Mouse (Mus musculus): ENCODE measurements at regions not wholly inside any gene's neighbourhood (a gene's known extent, or its start where the extent isn't known, plus 50 kb on each side); places are given as distances from the start of the nearest gene placed in this dataset.

DNA sequence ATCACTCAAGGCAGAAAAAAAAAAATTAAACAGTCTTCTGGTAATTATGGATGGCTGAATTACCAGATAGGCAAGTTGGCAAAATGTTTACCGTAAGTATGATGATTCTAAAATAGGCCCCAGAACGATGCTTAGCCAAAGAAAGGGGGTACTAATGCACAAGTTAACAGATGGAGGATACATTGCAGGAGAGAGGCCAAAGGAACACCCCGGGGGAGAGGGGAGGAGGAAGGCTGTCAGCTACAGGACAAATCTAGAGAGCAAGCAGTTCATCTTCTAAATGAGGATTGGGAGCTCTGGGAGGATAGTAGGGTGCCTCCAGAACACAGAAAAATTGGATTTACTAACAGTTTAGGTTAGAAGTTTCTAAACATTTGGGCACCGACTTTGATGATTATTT lies 216.3 kb upstream of the Atp2b1 start:
- Histone ChIP-seq H3K4me3 (ENCODE audit: insufficient read depth, low read length) (no peak overlapping the region), H3K4me1 (ENCODE audit: control insufficient read depth, insufficient read depth, low read length) (peaks cover 2% of the 10 kb centered on the region; the same call in 1 of the 2 replicates), H3K27ac (ENCODE audit: insufficient read depth, low read length) (no peak overlapping the region)
- TF ChIP-seq POLR2A (IDR thresholded peaks at IDR 0.05; ENCODE audit: extremely low read depth, insufficient read depth, low read length): no peak
- no peak for TF ChIP-seq CTCF (IDR thresholded peaks at IDR 0.05; ENCODE audit: extremely low read depth, insufficient read depth, low read length)

DNA sequence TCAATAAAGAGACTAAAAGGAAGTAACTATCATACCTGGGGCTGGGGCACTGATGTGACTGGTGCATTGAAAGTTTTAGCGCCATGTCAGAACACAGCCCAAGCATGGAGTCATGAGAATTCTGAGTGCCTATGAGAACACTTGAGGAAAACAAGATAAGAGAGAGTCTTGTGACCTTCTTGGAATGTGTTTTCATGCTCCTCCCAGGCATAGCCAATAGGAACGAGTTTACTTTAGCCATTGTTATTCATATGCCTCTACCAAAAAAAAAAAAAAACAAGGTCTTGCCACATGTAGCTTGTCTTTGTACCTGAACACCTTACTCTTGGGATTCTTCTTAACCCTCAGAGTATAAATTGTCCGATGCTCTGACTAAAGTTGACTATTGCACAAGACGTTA lies 214.6 kb upstream of the Atp2b1 start:
- H3K27ac ChIP-seq (ENCODE audit: insufficient read depth, low read length): no peak overlapping the region
- H3K4me3 ChIP-seq (ENCODE audit: insufficient read depth, low read length): no peak overlapping the region
- H3K4me1 ChIP-seq (ENCODE audit: control insufficient read depth, insufficient read depth, low read length): peaks cover 2% of the 10 kb centered on the region; the same call in 1 of the 2 replicates
- TF ChIP-seq POLR2A (IDR thresholded peaks at IDR 0.05; ENCODE audit: extremely low read depth, insufficient read depth, low read length): no peak
- no peak for TF ChIP-seq CTCF (IDR thresholded peaks at IDR 0.05; ENCODE audit: extremely low read depth, insufficient read depth, low read length)

DNA sequence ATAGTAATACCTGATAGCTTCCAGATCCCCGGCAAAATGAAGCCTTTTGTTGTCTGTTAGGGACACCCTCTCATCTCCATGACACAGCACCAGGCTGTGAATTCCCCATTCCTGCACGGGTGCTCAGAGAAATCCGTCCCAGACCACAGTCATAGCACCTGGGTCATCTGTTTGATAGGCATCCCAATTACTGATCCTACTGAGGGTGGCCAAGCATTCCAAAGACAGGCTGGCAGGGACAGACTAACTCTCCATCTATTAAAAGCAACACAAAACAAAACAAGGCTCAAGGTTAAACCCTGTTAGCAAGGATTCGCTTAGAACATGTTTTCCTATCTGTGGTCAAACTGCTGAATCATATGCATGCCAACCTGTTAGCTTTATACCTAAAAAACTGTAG lies 213.8 kb upstream of the Atp2b1 start:
- no peak overlapping the region for H3K27ac ChIP-seq (ENCODE audit: insufficient read depth, low read length)
- H3K4me3 ChIP-seq (ENCODE audit: insufficient read depth, low read length): no peak overlapping the region
- H3K4me1 ChIP-seq (ENCODE audit: control insufficient read depth, insufficient read depth, low read length): peaks cover 2% of the 10 kb centered on the region; the same call in 1 of the 2 replicates
- TF ChIP-seq POLR2A (IDR thresholded peaks at IDR 0.05; ENCODE audit: extremely low read depth, insufficient read depth, low read length): no peak
- TF ChIP-seq CTCF (IDR thresholded peaks at IDR 0.05; ENCODE audit: extremely low read depth, insufficient read depth, low read length): no peak

DNA sequence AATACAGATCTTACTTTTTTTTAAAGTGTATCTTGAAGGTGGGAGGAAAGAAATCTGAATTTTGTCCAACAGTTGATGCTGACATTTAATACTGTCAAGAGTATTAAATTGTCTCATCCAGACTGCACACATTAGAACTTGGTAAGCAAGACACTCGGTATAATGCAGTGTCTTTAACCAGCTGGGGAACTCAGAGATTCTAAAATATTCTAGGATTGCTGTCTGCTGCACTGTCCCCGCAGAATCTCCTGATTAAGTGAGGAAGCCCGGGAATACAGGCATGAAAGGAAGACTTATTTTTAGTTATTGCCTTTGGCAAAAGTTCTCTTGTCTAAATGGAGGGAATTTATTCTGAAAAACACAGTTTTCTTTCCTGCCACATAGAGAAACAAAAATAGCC lies 212.9 kb upstream of the Atp2b1 start:
- Histone ChIP-seq H3K4me1 (ENCODE audit: control insufficient read depth, insufficient read depth, low read length) (peaks cover 2% of the 10 kb centered on the region; the same call in 1 of the 2 replicates), H3K27ac (ENCODE audit: insufficient read depth, low read length) (no peak overlapping the region), H3K4me3 (ENCODE audit: insufficient read depth, low read length) (no peak overlapping the region)
- TF ChIP-seq POLR2A (IDR thresholded peaks at IDR 0.05; ENCODE audit: extremely low read depth, insufficient read depth, low read length) (no peak), CTCF (IDR thresholded peaks at IDR 0.05; ENCODE audit: extremely low read depth, insufficient read depth, low read length) (no peak)

DNA sequence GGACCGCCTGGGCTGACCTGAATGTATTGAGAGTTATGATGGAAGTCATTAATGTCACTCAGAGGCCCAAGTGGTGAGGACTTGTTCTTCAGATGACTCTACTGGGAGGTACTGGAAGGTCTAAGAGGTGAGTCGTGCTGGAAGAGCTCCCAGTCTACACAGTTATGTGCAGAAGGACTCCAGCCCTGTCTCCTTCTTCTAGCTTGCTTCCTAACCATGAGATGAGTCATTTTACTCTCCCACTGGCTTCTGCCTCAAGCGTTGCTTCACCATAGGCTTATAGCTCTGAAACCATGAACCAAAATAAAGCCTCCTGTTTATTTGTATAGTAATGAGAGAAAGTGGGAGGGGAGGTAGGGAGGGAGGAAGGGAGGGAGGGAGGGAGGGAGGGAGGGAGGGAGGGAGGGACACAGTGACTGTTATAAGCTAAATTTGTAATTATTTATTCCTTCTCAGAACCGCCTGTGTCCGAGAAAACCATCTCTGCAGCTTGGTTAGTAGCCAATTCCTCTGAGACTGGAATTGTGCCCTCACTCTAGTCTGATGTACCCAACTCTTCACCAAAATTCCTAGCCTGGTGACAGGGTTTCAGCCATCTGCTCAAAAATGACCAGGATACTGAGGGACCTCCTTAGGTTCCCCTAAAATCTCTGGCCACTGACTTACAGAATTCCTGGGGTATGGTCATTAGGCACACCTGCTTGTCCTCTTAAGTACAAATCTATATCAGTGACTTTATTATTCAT lies 211.6 kb upstream of the Atp2b1 start:
- H3K4me1 ChIP-seq (ENCODE audit: control insufficient read depth, insufficient read depth, low read length): peaks cover 2% of the 10 kb centered on the region; the same call in 1 of the 2 replicates
- TF ChIP-seq CTCF (IDR thresholded peaks at IDR 0.05; ENCODE audit: extremely low read depth, insufficient read depth, low read length): no peak

DNA sequence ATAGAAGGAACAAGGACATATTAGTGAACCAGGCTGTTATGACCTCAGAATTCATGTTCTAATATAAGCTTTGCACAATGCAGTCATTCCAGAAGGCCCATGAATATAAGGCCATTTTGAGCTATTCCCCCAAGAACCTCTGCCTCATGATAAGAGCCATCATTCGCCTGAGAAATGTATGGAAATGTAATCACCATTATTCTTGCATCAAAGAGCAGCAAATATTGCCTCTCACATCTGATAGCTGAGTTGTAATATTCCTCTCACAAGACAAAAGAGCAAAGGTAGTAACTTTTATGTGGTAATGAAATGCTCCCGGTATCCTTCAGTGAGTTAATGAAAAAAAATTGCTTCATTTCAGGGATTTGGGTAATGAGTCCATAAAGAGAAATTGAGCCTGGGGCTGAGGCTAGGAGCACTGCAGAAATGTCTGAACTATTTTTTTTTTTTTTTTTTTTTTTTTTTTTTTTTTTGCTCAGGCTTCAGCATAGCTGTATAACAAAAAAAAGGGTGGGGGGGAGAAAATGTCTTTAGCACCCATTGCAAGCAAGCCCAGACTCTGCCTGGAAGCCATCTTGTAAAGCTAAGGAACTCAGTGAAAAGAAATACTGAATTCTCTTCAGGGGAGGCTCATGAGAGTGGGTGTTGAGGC lies 210.4 kb upstream of the Atp2b1 start:
- Histone ChIP-seq H3K4me3 (ENCODE audit: insufficient read depth, low read length) (no peak overlapping the region), H3K27ac (ENCODE audit: insufficient read depth, low read length) (no peak overlapping the region), H3K4me1 (ENCODE audit: control insufficient read depth, insufficient read depth, low read length) (peaks cover 2% of the 10 kb centered on the region; the same call in 1 of the 2 replicates)
- TF ChIP-seq CTCF (IDR thresholded peaks at IDR 0.05; ENCODE audit: extremely low read depth, insufficient read depth, low read length): no peak
- no peak for TF ChIP-seq POLR2A (IDR thresholded peaks at IDR 0.05; ENCODE audit: extremely low read depth, insufficient read depth, low read length)

More for the DNA sequence above, 211.6 kb upstream of the Atp2b1 start:
- no peak overlapping the region for H3K4me3 ChIP-seq (ENCODE audit: insufficient read depth, low read length)
- H3K27ac ChIP-seq (ENCODE audit: insufficient read depth, low read length): no peak overlapping the region

DNA sequence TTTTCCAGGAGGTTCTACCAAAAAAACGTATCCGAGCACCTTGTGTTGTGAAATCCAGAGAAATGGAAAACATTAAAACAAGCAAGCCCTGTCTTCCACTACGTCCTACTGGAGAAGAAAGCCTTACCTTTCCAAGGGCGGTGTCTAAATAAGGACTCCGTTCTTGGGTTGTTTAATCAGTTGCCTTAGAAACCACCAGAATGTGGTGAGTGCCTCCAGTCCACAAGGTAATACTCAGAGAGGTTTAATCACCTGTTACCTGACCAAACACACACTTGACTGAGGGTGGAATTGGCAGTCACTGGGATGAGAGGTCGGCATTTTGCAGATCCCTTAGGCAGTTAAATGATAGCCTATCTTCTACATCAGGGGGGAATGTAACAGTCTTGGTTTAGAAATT lies 209.6 kb upstream of the Atp2b1 start:
- peaks cover 2% of the 10 kb centered on the region; the same call in 1 of the 2 replicates for H3K4me1 ChIP-seq (ENCODE audit: control insufficient read depth, insufficient read depth, low read length)
- no peak overlapping the region for H3K27ac ChIP-seq (ENCODE audit: insufficient read depth, low read length)
- H3K4me3 ChIP-seq (ENCODE audit: insufficient read depth, low read length): no peak overlapping the region
- no peak for TF ChIP-seq POLR2A (IDR thresholded peaks at IDR 0.05; ENCODE audit: extremely low read depth, insufficient read depth, low read length)
- TF ChIP-seq CTCF (IDR thresholded peaks at IDR 0.05; ENCODE audit: extremely low read depth, insufficient read depth, low read length): no peak

DNA sequence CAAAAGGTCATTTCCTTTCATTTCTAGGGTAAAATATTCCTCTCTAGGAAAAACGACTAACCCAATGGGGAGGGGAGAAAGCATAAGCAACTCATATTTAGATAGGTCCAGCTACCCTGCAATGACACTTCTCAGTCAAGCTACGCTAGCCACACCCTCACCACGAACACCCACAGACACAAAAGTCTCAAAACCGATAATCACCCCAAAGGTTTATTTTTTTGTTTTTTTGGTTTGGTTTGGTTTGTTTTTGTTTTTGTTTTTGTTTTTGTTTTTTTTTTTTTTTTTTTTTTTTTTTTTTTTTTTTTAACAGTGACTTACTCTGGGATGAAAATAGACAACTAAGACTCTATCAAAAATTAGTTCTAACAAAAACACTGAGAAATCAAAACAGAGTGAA lies 196.3 kb upstream of the Atp2b1 start:
- no peak for TF ChIP-seq CTCF (IDR thresholded peaks at IDR 0.05; ENCODE audit: extremely low read depth, insufficient read depth, low read length)
- no peak for TF ChIP-seq POLR2A (IDR thresholded peaks at IDR 0.05; ENCODE audit: extremely low read depth, insufficient read depth, low read length)
- H3K27ac ChIP-seq (ENCODE audit: insufficient read depth, low read length): no peak overlapping the region
- H3K4me3 ChIP-seq (ENCODE audit: insufficient read depth, low read length): no peak overlapping the region
- no peaks in the 10 kb centered on the region for H3K4me1 ChIP-seq (ENCODE audit: control insufficient read depth, insufficient read depth, low read length)

DNA sequence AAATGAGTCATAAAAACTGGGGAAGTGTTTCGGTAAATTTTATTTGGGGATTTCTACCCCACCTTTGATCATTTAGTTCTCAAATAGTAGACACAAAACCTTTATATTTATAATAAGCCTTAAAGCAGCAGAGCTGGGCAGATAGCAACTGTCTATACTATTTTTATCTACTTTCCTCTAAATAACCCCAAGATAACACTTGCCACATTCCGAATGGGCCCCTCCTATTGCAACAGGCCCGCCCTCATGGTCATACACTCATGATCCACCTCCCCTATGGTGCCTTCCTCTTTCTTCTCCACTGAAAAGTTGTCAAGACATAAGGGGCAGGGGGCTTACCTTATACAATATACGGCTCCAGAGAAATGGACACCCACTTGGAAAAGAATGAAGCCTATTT lies 195.5 kb upstream of the Atp2b1 start:
- TF ChIP-seq CTCF (IDR thresholded peaks at IDR 0.05; ENCODE audit: extremely low read depth, insufficient read depth, low read length) (no peak), POLR2A (IDR thresholded peaks at IDR 0.05; ENCODE audit: extremely low read depth, insufficient read depth, low read length) (no peak)
- H3K4me1 ChIP-seq (ENCODE audit: control insufficient read depth, insufficient read depth, low read length): no peaks in the 10 kb centered on the region
- no peak overlapping the region for H3K27ac ChIP-seq (ENCODE audit: insufficient read depth, low read length)
- no peak overlapping the region for H3K4me3 ChIP-seq (ENCODE audit: insufficient read depth, low read length)
